Comparison of ENCODE assay signal across 23 mouse cellular contexts in genomic region chr3:153584836-153585235, GRCm38 (mm10).
A peak's percentile ranks its signal among the peaks of the same experiment; 100 is the strongest.
DNase-seq lines count a peak whose midpoint lies in the region; ATAC-seq and TF ChIP-seq lines count a peak whose summit lies in the region.
"Had no signal": no experiment of that assay in that cellular context is flagged by ENCODE, and none has a peak within 500 bp of the region (broad histone marks: within the 10 kb centered on the region; RNA-seq: fewer than 3 reads in every experiment).

No protein-coding gene starts in this region.

- H3K27ac ChIP-seq in forebrain, embryonic 14.5 days (ENCODE audit: low read depth, low read length): no peak overlapping the region
- H3K27ac ChIP-seq in forebrain, embryonic 12.5 days: no peak overlapping the region
- H3K27ac ChIP-seq in hindbrain, postnatal 0 days: no peak overlapping the region
- H3K27ac ChIP-seq in hindbrain, embryonic 13.5 days: no peak overlapping the region
- no peak overlapping the region for H3K27ac ChIP-seq in forebrain, postnatal 0 days (ENCODE audit: low read depth, low read length)
- H3K27ac ChIP-seq: embryonic facial prominence, embryonic 12.5 days; limb, embryonic 13.5 days; lung, embryonic 15.5 days; midbrain, embryonic 10.5 days had no signal

- ATAC-seq in forebrain, embryonic 14.5 days: no peak
- ATAC-seq in forebrain, embryonic 12.5 days (ENCODE audit: low FRiP score): no peak
- ATAC-seq in hindbrain, postnatal 0 days: peak; percentile 64
- no peak for ATAC-seq in hindbrain, embryonic 13.5 days (ENCODE audit: low FRiP score)
- peak; percentile 30; the same call in 1 of the 2 replicates for ATAC-seq in forebrain, postnatal 0 days
- ATAC-seq: CD4-positive, CD25-positive, alpha-beta regulatory T cell, adult 4 months; intestine, postnatal 0 days had no signal

- no peak overlapping the region for H3K4me3 ChIP-seq in forebrain, embryonic 14.5 days (ENCODE audit: low read depth, low read length)
- no peak overlapping the region for H3K4me3 ChIP-seq in forebrain, embryonic 12.5 days (replicated peaks)
- no peak overlapping the region for H3K4me3 ChIP-seq in hindbrain, postnatal 0 days (ENCODE audit: low read length)
- H3K4me3 ChIP-seq in hindbrain, embryonic 13.5 days: no peak overlapping the region
- no peak overlapping the region for H3K4me3 ChIP-seq in forebrain, postnatal 0 days (ENCODE audit: low read depth, low read length)
- H3K4me3 ChIP-seq: embryonic facial prominence, embryonic 12.5 days; limb, embryonic 13.5 days; lung, embryonic 15.5 days; midbrain, embryonic 10.5 days had no signal

- peak; percentile 47 for DNase-seq in forebrain, embryonic 14.5 days (ENCODE audit: low spot score)
- DNase-seq in hindbrain, postnatal 0 days (ENCODE audit: low spot score): peak; percentile 71
- DNase-seq in brain, embryonic 14.5 days (ENCODE audit: low read depth): peak; percentile 74
- no peak for DNase-seq in forebrain, postnatal 0 days
- DNase-seq in cerebellum, postnatal 25 days: no peak
- DNase-seq: adrenal gland, postnatal 14 days; cerebellum, adult 18-20 months; gastrocnemius, postnatal 14 days; heart, postnatal 14 days; kidney, adult 9 months; kidney, postnatal 10 days; retina, postnatal 1 day; right cerebral cortex, postnatal 14 days; thymus, postnatal 4 days had no signal

- no peaks in the 10 kb centered on the region for H3K36me3 ChIP-seq in forebrain, embryonic 14.5 days (ENCODE audit: control insufficient read depth, insufficient read depth, low read length)
- no peaks in the 10 kb centered on the region for H3K36me3 ChIP-seq in forebrain, embryonic 12.5 days (replicated peaks)
- no peaks in the 10 kb centered on the region for H3K36me3 ChIP-seq in hindbrain, postnatal 0 days (ENCODE audit: insufficient read depth, low read length)
- no peaks in the 10 kb centered on the region for H3K36me3 ChIP-seq in hindbrain, embryonic 13.5 days
- H3K36me3 ChIP-seq in forebrain, postnatal 0 days (ENCODE audit: insufficient read depth): no peaks in the 10 kb centered on the region
- H3K36me3 ChIP-seq: embryonic facial prominence, embryonic 12.5 days; limb, embryonic 13.5 days; lung, embryonic 15.5 days; midbrain, embryonic 10.5 days had no signal

- no peak for TF ChIP-seq POLR2A in brain, embryonic 14.5 days (IDR thresholded peaks at IDR 0.05; ENCODE audit: borderline replicate concordance, extremely low read depth, insufficient read depth, insufficient read length, poor library complexity, severe bottlenecking)

- TF ChIP-seq CTCF in hindbrain, postnatal 0 days (IDR thresholded peaks at IDR 0.05; ENCODE audit: low read depth): no peak
- TF ChIP-seq CTCF in brain, embryonic 14.5 days (IDR thresholded peaks at IDR 0.05; ENCODE audit: borderline replicate concordance, extremely low read depth, insufficient read depth, insufficient read length): no peak
- TF ChIP-seq CTCF in forebrain, postnatal 0 days (IDR thresholded peaks at IDR 0.05; ENCODE audit: low read depth): no peak

- 37% methylated on average over 3 of the region's 3 CpGs for WGBS in forebrain, embryonic 14.5 days
- WGBS in forebrain, embryonic 12.5 days: 46% methylated on average over 3 of the region's 3 CpGs
- WGBS in hindbrain, postnatal 0 days: 31% methylated on average over 3 of the region's 3 CpGs
- 39% methylated on average over 3 of the region's 3 CpGs for WGBS in hindbrain, embryonic 13.5 days
- 22% methylated on average over 3 of the region's 3 CpGs for WGBS in forebrain, postnatal 0 days

- H3K9ac ChIP-seq in forebrain, embryonic 14.5 days (ENCODE audit: low read length): no peak overlapping the region
- no peak overlapping the region for H3K9ac ChIP-seq in forebrain, embryonic 12.5 days
- no peak overlapping the region for H3K9ac ChIP-seq in hindbrain, postnatal 0 days (replicated peaks; ENCODE audit: low read length)
- no peak overlapping the region for H3K9ac ChIP-seq in hindbrain, embryonic 13.5 days
- H3K9ac ChIP-seq in forebrain, postnatal 0 days: no peak overlapping the region
- H3K9ac ChIP-seq: embryonic facial prominence, embryonic 12.5 days; limb, embryonic 13.5 days; lung, embryonic 15.5 days had no signal

- no peaks in the 10 kb centered on the region for H3K9me3 ChIP-seq in forebrain, embryonic 14.5 days (replicated peaks; ENCODE audit: control insufficient read depth, low read length)
- H3K9me3 ChIP-seq in forebrain, embryonic 12.5 days: no peaks in the 10 kb centered on the region
- H3K9me3 ChIP-seq in hindbrain, postnatal 0 days (ENCODE audit: low read length): no peaks in the 10 kb centered on the region
- H3K9me3 ChIP-seq in hindbrain, embryonic 13.5 days: no peaks in the 10 kb centered on the region
- H3K9me3 ChIP-seq in forebrain, postnatal 0 days (ENCODE audit: low read length): no peaks in the 10 kb centered on the region
- H3K9me3 ChIP-seq: embryonic facial prominence, embryonic 12.5 days; limb, embryonic 13.5 days; lung, embryonic 15.5 days; midbrain, embryonic 10.5 days had no signal

- H3K4me1 ChIP-seq in forebrain, embryonic 14.5 days (ENCODE audit: control insufficient read depth, insufficient read depth, low read length): peaks cover 6% of the 10 kb centered on the region
- peaks cover 25% of the 10 kb centered on the region for H3K4me1 ChIP-seq in forebrain, embryonic 12.5 days
- peaks cover 7% of the 10 kb centered on the region for H3K4me1 ChIP-seq in hindbrain, postnatal 0 days (ENCODE audit: insufficient read depth, low read length)
- peaks cover 30% of the 10 kb centered on the region for H3K4me1 ChIP-seq in hindbrain, embryonic 13.5 days (replicated peaks)
- peaks cover 11% of the 10 kb centered on the region; the same call in 1 of the 2 replicates for H3K4me1 ChIP-seq in forebrain, postnatal 0 days (ENCODE audit: insufficient read depth)

- H3K27me3 ChIP-seq in forebrain, embryonic 14.5 days (replicated peaks; ENCODE audit: control insufficient read depth, insufficient read depth, low read length): no peaks in the 10 kb centered on the region
- H3K27me3 ChIP-seq in forebrain, embryonic 12.5 days: no peaks in the 10 kb centered on the region
- no peaks in the 10 kb centered on the region for H3K27me3 ChIP-seq in hindbrain, postnatal 0 days (ENCODE audit: insufficient read depth, low read length)
- H3K27me3 ChIP-seq in hindbrain, embryonic 13.5 days: no peaks in the 10 kb centered on the region
- no peaks in the 10 kb centered on the region for H3K27me3 ChIP-seq in forebrain, postnatal 0 days (ENCODE audit: insufficient read depth, low read length)
- H3K27me3 ChIP-seq: embryonic facial prominence, embryonic 12.5 days; lung, embryonic 15.5 days had no signal

- H3K4me2 ChIP-seq in forebrain, embryonic 14.5 days (ENCODE audit: low read length): no peak overlapping the region
- H3K4me2 ChIP-seq in forebrain, embryonic 12.5 days: no peak overlapping the region
- H3K4me2 ChIP-seq in hindbrain, postnatal 0 days (ENCODE audit: low read depth, low read length): no peak overlapping the region
- no peak overlapping the region for H3K4me2 ChIP-seq in hindbrain, embryonic 13.5 days
- H3K4me2 ChIP-seq in forebrain, postnatal 0 days (ENCODE audit: low read depth): no peak overlapping the region
- H3K4me2 ChIP-seq: embryonic facial prominence, embryonic 12.5 days; limb, embryonic 13.5 days; liver, embryonic 11.5 days; lung, embryonic 15.5 days had no signal

Comparison
In these comparisons a context has a peak if more than half of its experiments do, and no peak if none do; other contexts are left out.
1. ATAC-seq: peak in hindbrain, postnatal 0 days (single experiment) and forebrain, postnatal 0 days (single experiment); none in forebrain, embryonic 14.5 days (single experiment), forebrain, embryonic 12.5 days (single experiment) and hindbrain, embryonic 13.5 days (single experiment).
2. DNase-seq: peak in forebrain, embryonic 14.5 days (single experiment), hindbrain, postnatal 0 days (single experiment) and brain, embryonic 14.5 days (single experiment); none in forebrain, postnatal 0 days (single experiment) and cerebellum, postnatal 25 days (0 of 2).